ENCODE assay signal across 19 mouse cellular contexts in the genomic region with DNA sequence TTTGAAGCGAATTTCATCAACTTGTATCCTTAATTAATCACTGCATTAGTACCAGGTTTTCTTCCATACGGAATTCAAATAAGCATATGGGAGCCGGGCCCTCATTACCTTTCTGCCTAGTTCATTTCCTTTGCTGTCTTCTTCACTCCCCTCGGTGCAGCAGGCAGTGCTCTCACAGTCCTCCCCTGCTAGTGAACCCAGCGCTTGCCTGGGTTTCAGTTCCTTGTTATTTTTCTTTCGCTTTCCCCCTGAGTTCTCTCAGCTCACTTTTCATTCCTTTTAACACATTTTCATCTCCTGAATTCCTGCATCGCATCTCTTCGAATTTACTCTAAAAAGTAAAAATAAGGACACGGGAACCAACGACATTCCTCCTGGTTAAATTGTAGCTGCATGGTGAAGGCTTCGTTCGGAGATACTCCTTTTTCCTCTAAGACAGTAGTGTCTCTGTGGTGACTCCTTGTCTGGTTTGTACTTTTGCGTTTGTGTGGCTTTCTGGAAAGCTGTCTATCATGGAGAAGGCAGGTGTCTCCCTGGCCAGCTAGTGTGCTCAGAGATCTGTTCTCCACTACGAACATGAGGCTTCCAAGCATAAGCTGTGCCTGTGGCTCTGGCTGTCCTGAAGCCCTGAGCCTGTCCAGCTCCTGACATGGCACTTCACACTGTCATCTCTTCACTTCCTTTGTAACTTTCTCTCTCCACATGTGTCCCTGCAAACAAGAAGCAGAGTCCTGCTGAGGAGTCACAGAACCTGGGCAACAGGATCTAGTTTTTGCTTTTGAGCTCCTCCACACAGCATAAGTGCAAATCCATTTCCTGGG.
DNase-seq lines count a peak whose midpoint lies in the region; ATAC-seq and TF ChIP-seq lines count a peak whose summit lies in the region.
"Had no signal": no experiment of that assay in that cellular context is flagged by ENCODE, and none has a peak within 500 bp of the region (broad histone marks: within the 10 kb centered on the region; RNA-seq: fewer than 3 reads in every experiment).

No protein-coding gene starts in this region.

- peaks cover 14% of the 10 kb centered on the region for H3K4me1 ChIP-seq in heart, embryonic 13.5 days
- H3K4me1 ChIP-seq in neural tube, embryonic 11.5 days (ENCODE audit: control insufficient read depth, insufficient read depth, low read length), result peaks cover 5% of the 10 kb centered on the region; the same call in 1 of the 2 replicates
- peaks cover 5% of the 10 kb centered on the region; the same call in 1 of the 2 replicates for H3K4me1 ChIP-seq in neural tube, embryonic 15.5 days
- peaks cover 3% of the 10 kb centered on the region; the same call in 1 of the 2 replicates for H3K4me1 ChIP-seq in cortical plate, adult 2 months (ENCODE audit: control insufficient read depth, insufficient read depth, low read length)
- H3K4me1 ChIP-seq: liver, embryonic 13.5 days had no signal

- no peak for ATAC-seq in heart, embryonic 13.5 days (ENCODE audit: extremely low read depth, insufficient number of reproducible peaks, low FRiP score, low TSS enrichment)
- no peak for ATAC-seq in neural tube, embryonic 11.5 days (ENCODE audit: insufficient read depth, low FRiP score, low TSS enrichment)
- ATAC-seq in neural tube, embryonic 15.5 days (ENCODE audit: low FRiP score), result no peak
- ATAC-seq: CD4-positive, CD25-positive, alpha-beta regulatory T cell, adult 4 months; intestine, postnatal 0 days had no signal

- H3K4me2 ChIP-seq in heart, embryonic 13.5 days, result peak overlapping the region; percentile 52
- H3K4me2 ChIP-seq in neural tube, embryonic 11.5 days (ENCODE audit: low read depth), result no peak overlapping the region
- no peak overlapping the region for H3K4me2 ChIP-seq in neural tube, embryonic 15.5 days
- H3K4me2 ChIP-seq: hindbrain, embryonic 12.5 days; liver, embryonic 13.5 days; neural tube, embryonic 13.5 days had no signal

- 44% methylated on average over 14 of the region's 14 CpGs for WGBS in heart, embryonic 13.5 days
- 64% methylated on average over 14 of the region's 14 CpGs for WGBS in neural tube, embryonic 11.5 days
- 65% methylated on average over 14 of the region's 14 CpGs for WGBS in neural tube, embryonic 15.5 days

- no peak for DNase-seq in heart, postnatal 10 days
- DNase-seq in neural tube, embryonic 11.5 days (ENCODE audit: low spot score), result peak; percentile 12
- DNase-seq in spleen, postnatal 36 days (ENCODE audit: low spot score in 2 of 2), result peak; percentile 43 to 54
- DNase-seq in gastrocnemius, postnatal 36 days, result no peak
- no peak for DNase-seq in gastrocnemius, postnatal 14 days
- DNase-seq: cerebellum, adult 2 months; kidney, postnatal 14 days; left cerebral cortex, postnatal 4 days; liver, embryonic 13.5 days; lung, postnatal 10 days; midbrain, embryonic 14.5 days; right cerebral cortex, adult 18-20 months had no signal

- no peak for TF ChIP-seq POLR2A in cortical plate, adult 2 months (IDR thresholded peaks at IDR 0.05; ENCODE audit: extremely low read depth, insufficient read depth, low read length)

- H3K4me3 ChIP-seq in heart, embryonic 13.5 days, result peak overlapping the region; percentile 38
- H3K4me3 ChIP-seq in neural tube, embryonic 11.5 days (ENCODE audit: low read depth, low read length), result no peak overlapping the region
- H3K4me3 ChIP-seq in neural tube, embryonic 15.5 days (replicated peaks), result no peak overlapping the region
- H3K4me3 ChIP-seq in cortical plate, adult 2 months (ENCODE audit: insufficient read depth, low read length), result no peak overlapping the region
- H3K4me3 ChIP-seq: hindbrain, embryonic 12.5 days; liver, embryonic 13.5 days; neural tube, embryonic 13.5 days had no signal

- intact Hi-C loops in heart, postnatal 10 days (cut with DNase I), result no loop called here
- intact Hi-C loops in gastrocnemius, postnatal 36 days (cut with DNase I), result no loop called here
- intact Hi-C loops in gastrocnemius, postnatal 14 days (cut with DNase I; ENCODE audit: low total_unique reads), result no loop called here

- 0 out of 2 replicates have a peak overlapping the region, but pooled peaks have one; percentile 1 for H3K27ac ChIP-seq in heart, embryonic 13.5 days (replicated peaks)
- no peak overlapping the region for H3K27ac ChIP-seq in neural tube, embryonic 11.5 days (ENCODE audit: low read depth, low read length)
- H3K27ac ChIP-seq in neural tube, embryonic 15.5 days (replicated peaks), result no peak overlapping the region
- H3K27ac ChIP-seq in cortical plate, adult 2 months (ENCODE audit: insufficient read depth, low read length), result peak overlapping the region; percentile 90
- H3K27ac ChIP-seq: hindbrain, embryonic 12.5 days; liver, embryonic 13.5 days; neural tube, embryonic 13.5 days had no signal

- H3K27me3 ChIP-seq in heart, embryonic 13.5 days (replicated peaks), result no peaks in the 10 kb centered on the region
- H3K27me3 ChIP-seq in neural tube, embryonic 11.5 days (ENCODE audit: control insufficient read depth, insufficient read depth, low read length), result no peaks in the 10 kb centered on the region
- no peaks in the 10 kb centered on the region for H3K27me3 ChIP-seq in neural tube, embryonic 15.5 days (replicated peaks)
- H3K27me3 ChIP-seq: hindbrain, embryonic 12.5 days; liver, embryonic 13.5 days; neural tube, embryonic 13.5 days had no signal

- H3K9ac ChIP-seq in heart, embryonic 13.5 days, result peak overlapping the region; percentile 48; the same call in 1 of the 2 replicates
- H3K9ac ChIP-seq in neural tube, embryonic 11.5 days (ENCODE audit: low read length), result no peak overlapping the region
- H3K9ac ChIP-seq in neural tube, embryonic 15.5 days (replicated peaks), result no peak overlapping the region
- H3K9ac ChIP-seq: hindbrain, embryonic 12.5 days; liver, embryonic 13.5 days; neural tube, embryonic 13.5 days had no signal

- H3K36me3 ChIP-seq in heart, embryonic 13.5 days, result no peaks in the 10 kb centered on the region
- H3K36me3 ChIP-seq in neural tube, embryonic 11.5 days (ENCODE audit: control insufficient read depth, insufficient read depth, low read length), result no peaks in the 10 kb centered on the region
- H3K36me3 ChIP-seq in neural tube, embryonic 15.5 days, result no peaks in the 10 kb centered on the region
- H3K36me3 ChIP-seq: hindbrain, embryonic 12.5 days; liver, embryonic 13.5 days; neural tube, embryonic 13.5 days had no signal

- no peaks in the 10 kb centered on the region for H3K9me3 ChIP-seq in heart, embryonic 13.5 days
- no peaks in the 10 kb centered on the region for H3K9me3 ChIP-seq in neural tube, embryonic 11.5 days (ENCODE audit: control insufficient read depth, low read length)
- H3K9me3 ChIP-seq in neural tube, embryonic 15.5 days (replicated peaks), result no peaks in the 10 kb centered on the region
- H3K9me3 ChIP-seq: hindbrain, embryonic 12.5 days; liver, embryonic 13.5 days; neural tube, embryonic 13.5 days had no signal

- no peak for TF ChIP-seq CTCF in cortical plate, adult 2 months (IDR thresholded peaks at IDR 0.05; ENCODE audit: extremely low read depth, insufficient read depth, low read length)

Comparison
In these comparisons a context has a peak if more than half of its experiments do, and no peak if none do; other contexts are left out.
1. H3K27ac ChIP-seq: peak in heart, embryonic 13.5 days (single experiment) and cortical plate, adult 2 months (single experiment); none in neural tube, embryonic 11.5 days (single experiment) and neural tube, embryonic 15.5 days (single experiment).
2. DNase-seq: peak in neural tube, embryonic 11.5 days (single experiment) and spleen, postnatal 36 days (2 of 2); none in heart, postnatal 10 days (0 of 2), gastrocnemius, postnatal 36 days (0 of 2) and gastrocnemius, postnatal 14 days (single experiment).